Mouse (Mus musculus): ENCODE results near the gene Dgkb.

- TF ChIP-seq CTCF (conservative IDR thresholded peaks at IDR 0.05 in 1 of 2, IDR thresholded peaks at IDR 0.05 in 1 of 2; ENCODE audit: low read depth in 2 of 2, low read length in 2 of 2), result no peak
- no peak for TF ChIP-seq POLR2A (IDR thresholded peaks at IDR 0.05; ENCODE audit: low read depth, low read length)
- TF ChIP-seq JUND (conservative IDR thresholded peaks at IDR 0.05; ENCODE audit: low read depth, low read length), result no peak
- TF ChIP-seq SIN3A (IDR thresholded peaks at IDR 0.05; ENCODE audit: low read length), result no peak
- no peak for TF ChIP-seq EP300 (IDR thresholded peaks at IDR 0.05; ENCODE audit: low read length)
- no peak for TF ChIP-seq POLR2AphosphoS2 (IDR thresholded peaks at IDR 0.05; ENCODE audit: low read depth, low read length)
- TF ChIP-seq USF1 (IDR thresholded peaks at IDR 0.05; ENCODE audit: low read depth, low read length), result no peak
- no peak for TF ChIP-seq NRF1 (IDR thresholded peaks at IDR 0.05; ENCODE audit: low read depth, low read length)
These were observed 772.4 kb downstream of the Dgkb start for GRCm38 (mm10) chr12:38589951-38590350.
